26 mouse cellular contexts compared by ENCODE assay signal in genomic region chr1:144704373-144704772, GRCm38 (mm10).
A peak's percentile ranks its signal among the peaks of the same experiment; 100 is the strongest.
DNase-seq lines count a peak whose midpoint lies in the region; ATAC-seq and TF ChIP-seq lines count a peak whose summit lies in the region.
"Had no signal": no experiment of that assay in that cellular context is flagged by ENCODE, and none has a peak within 500 bp of the region (broad histone marks: within the 10 kb centered on the region; RNA-seq: fewer than 3 reads in every experiment).

No protein-coding gene starts in this region.

- no peak overlapping the region for H3K27ac ChIP-seq in stomach, postnatal 0 days (replicated peaks)
- no peak overlapping the region for H3K27ac ChIP-seq in neural tube, embryonic 15.5 days (replicated peaks)
- H3K27ac ChIP-seq: embryonic facial prominence, embryonic 12.5 days; heart, embryonic 13.5 days; hindbrain, embryonic 12.5 days; kidney, embryonic 15.5 days; left cerebral cortex, adult 2 months; limb, embryonic 10.5 days; macrophage had no signal

- peak; percentile 6 to 9 for DNase-seq in cerebellum, postnatal 10 days
- peak; percentile 35 for DNase-seq in testis, postnatal 10 days (ENCODE audit: low spot score)
- no peak for DNase-seq in testis, postnatal 14 days (ENCODE audit: low spot score)
- DNase-seq in brain, embryonic 14.5 days (ENCODE audit: low read depth) = peak; percentile 9
- no peak for DNase-seq in stomach, postnatal 0 days (ENCODE audit: low spot score)
- DNase-seq in c-Kit-positive CD71-positive TER-119-positive erythroid progenitor cells, embryonic 14.5 days (ENCODE audit: low spot score) = no peak
- DNase-seq: adrenal gland, adult 2 months; B cell, adult 2 months; cerebellum, adult 8-10 months; heart, postnatal 14 days; kidney, adult 11 months; kidney, postnatal 36 days; layer of hippocampus, adult 9-11 months; thymus, postnatal 25 days had no signal

- no peak for TF ChIP-seq CTCF in brain, embryonic 14.5 days (IDR thresholded peaks at IDR 0.05; ENCODE audit: borderline replicate concordance, extremely low read depth, insufficient read depth, insufficient read length)
- peak; percentile 29; the same call in 1 of the 2 replicates for TF ChIP-seq CTCF in stomach, postnatal 0 days (IDR thresholded peaks at IDR 0.05; ENCODE audit: low read depth)

- H3K4me3 ChIP-seq in stomach, postnatal 0 days (ENCODE audit: low read depth, low read length) = no peak overlapping the region
- no peak overlapping the region for H3K4me3 ChIP-seq in neural tube, embryonic 15.5 days (replicated peaks)
- H3K4me3 ChIP-seq: embryonic facial prominence, embryonic 12.5 days; heart, embryonic 13.5 days; hindbrain, embryonic 12.5 days; kidney, embryonic 15.5 days; left cerebral cortex, adult 2 months; limb, embryonic 10.5 days had no signal

- TF ChIP-seq EP300 in stomach, postnatal 0 days (optimal IDR thresholded peaks at IDR 0.05) = no peak

- TF ChIP-seq POLR2A in brain, embryonic 14.5 days (IDR thresholded peaks at IDR 0.05; ENCODE audit: borderline replicate concordance, extremely low read depth, insufficient read depth, insufficient read length, poor library complexity, severe bottlenecking) = no peak

- WGBS in stomach, postnatal 0 days = 46% methylated on average over 2 of the region's 2 CpGs
- 51% methylated on average over 2 of the region's 2 CpGs for WGBS in neural tube, embryonic 15.5 days

- no peaks in the 10 kb centered on the region for H3K4me1 ChIP-seq in stomach, postnatal 0 days (replicated peaks; ENCODE audit: control insufficient read depth, insufficient read depth)
- no peaks in the 10 kb centered on the region for H3K4me1 ChIP-seq in neural tube, embryonic 15.5 days
- H3K4me1 ChIP-seq: embryonic facial prominence, embryonic 12.5 days; heart, embryonic 13.5 days; hindbrain, embryonic 12.5 days; kidney, embryonic 15.5 days; limb, embryonic 10.5 days had no signal

- no peak overlapping the region for H3K4me2 ChIP-seq in stomach, postnatal 0 days (replicated peaks; ENCODE audit: low read depth)
- H3K4me2 ChIP-seq in neural tube, embryonic 15.5 days = no peak overlapping the region
- H3K4me2 ChIP-seq: embryonic facial prominence, embryonic 12.5 days; heart, embryonic 13.5 days; hindbrain, embryonic 12.5 days; kidney, embryonic 15.5 days; midbrain, embryonic 11.5 days had no signal

- no peaks in the 10 kb centered on the region for H3K36me3 ChIP-seq in stomach, postnatal 0 days (ENCODE audit: control insufficient read depth, insufficient read depth, low read length)
- H3K36me3 ChIP-seq in neural tube, embryonic 15.5 days = no peaks in the 10 kb centered on the region
- H3K36me3 ChIP-seq: embryonic facial prominence, embryonic 12.5 days; heart, embryonic 13.5 days; hindbrain, embryonic 12.5 days; kidney, embryonic 15.5 days; limb, embryonic 10.5 days had no signal

- no peaks in the 10 kb centered on the region for H3K9me3 ChIP-seq in stomach, postnatal 0 days (ENCODE audit: control insufficient read depth, low read length)
- no peaks in the 10 kb centered on the region for H3K9me3 ChIP-seq in neural tube, embryonic 15.5 days (replicated peaks)
- H3K9me3 ChIP-seq: embryonic facial prominence, embryonic 12.5 days; heart, embryonic 13.5 days; hindbrain, embryonic 12.5 days; kidney, embryonic 15.5 days; limb, embryonic 10.5 days had no signal

- H3K27me3 ChIP-seq in stomach, postnatal 0 days (ENCODE audit: control insufficient read depth, insufficient read depth, low read length) = no peaks in the 10 kb centered on the region
- H3K27me3 ChIP-seq in neural tube, embryonic 15.5 days (replicated peaks) = no peaks in the 10 kb centered on the region
- H3K27me3 ChIP-seq: embryonic facial prominence, embryonic 12.5 days; heart, embryonic 13.5 days; hindbrain, embryonic 12.5 days; kidney, embryonic 15.5 days had no signal

- ATAC-seq in cerebellum, adult (ENCODE audit: insufficient number of reproducible peaks, low FRiP score, low TSS enrichment) = no peak
- ATAC-seq in stomach, postnatal 0 days (ENCODE audit: low FRiP score, low TSS enrichment) = no peak
- ATAC-seq in neural tube, embryonic 15.5 days (ENCODE audit: low FRiP score) = no peak
- ATAC-seq: forebrain, embryonic 14.5 days; lung, postnatal 0 days had no signal

- H3K9ac ChIP-seq in stomach, postnatal 0 days (ENCODE audit: low read length) = no peak overlapping the region
- no peak overlapping the region for H3K9ac ChIP-seq in neural tube, embryonic 15.5 days (replicated peaks)
- H3K9ac ChIP-seq: embryonic facial prominence, embryonic 12.5 days; heart, embryonic 13.5 days; hindbrain, embryonic 12.5 days; kidney, embryonic 15.5 days had no signal

Comparison
In these comparisons a context has a peak if more than half of its experiments do, and no peak if none do; other contexts are left out.
1. DNase-seq: peak in cerebellum, postnatal 10 days (2 of 2), testis, postnatal 10 days (single experiment) and brain, embryonic 14.5 days (single experiment); none in testis, postnatal 14 days (single experiment), stomach, postnatal 0 days (single experiment) and c-Kit-positive CD71-positive TER-119-positive erythroid progenitor cells, embryonic 14.5 days (single experiment).